Mouse (Mus musculus) kidney, adult 2 months (tissue): Measurements from ENCODE around the gene Kirrel3. TPM values are rescaled to one million over a fixed set of nuclear protein-coding genes. Genes with fewer than 3 reads are reported as not detected.

ENCODE experiments used
- DNase-seq: peaks from one replicate; pipeline ENCODE4 v3.0.0; 2021
- H3K27ac ChIP-seq: fragments of 200-500 bp; 2 replicates; pipeline ENCODE4 v1.5.1; 2012; ENCODE audit warnings: low read depth, low read length, control low read depth, inconsistent platforms; ENCODE audit not compliant: insufficient read depth
- H3K27me3 ChIP-seq: fragments of 200-500 bp; replicated peaks from 2 replicates; pipeline ENCODE4 v1.6.1; 2012; ENCODE audit warnings: mild to moderate bottlenecking, moderate library complexity, low read length, inconsistent platforms; ENCODE audit not compliant: control insufficient read depth, insufficient read depth
- H3K36me3 ChIP-seq: fragments of 200-500 bp; 2 replicates; pipeline ENCODE4 v1.6.1; 2012; ENCODE audit warnings: mild to moderate bottlenecking, moderate library complexity, low read length, inconsistent platforms; ENCODE audit not compliant: control insufficient read depth, insufficient read depth
- H3K4me1 ChIP-seq: fragments of 200-500 bp; 2 replicates; pipeline ENCODE4 v1.6.1; 2011; ENCODE audit warnings: low read length; ENCODE audit not compliant: control insufficient read depth, insufficient read depth
- H3K4me3 ChIP-seq: fragments of 200-500 bp; 2 replicates; pipeline ENCODE4 v1.5.1; 2011; ENCODE audit warnings: mild to moderate bottlenecking, low read depth, low read length, control low read depth; ENCODE audit not compliant: insufficient read depth
- CTCF ChIP-seq: fragments of 200-500 bp; conservative IDR thresholded peaks from 2 replicates; pipeline ENCODE4 v1.5.1; 2011; ENCODE audit warnings: low read depth, mild to moderate bottlenecking, control low read depth, low read length, moderate library complexity, mixed read lengths; ENCODE audit not compliant: insufficient read depth, insufficient read length
- POLR2A ChIP-seq: fragments of 200-500 bp; IDR thresholded peaks from one replicate; pipeline ENCODE4 v1.6.1; 2011; ENCODE audit warnings: low read depth, low read length, control low read depth
- WGBS: fragments of 180-500 bp; shearing (Covaris S2); methylation state at CpG from one replicate; pipeline ENCODE4 v1.1.7; 2018; 5-methylcytosine and 5-hydroxymethylcytosine counted together
- polyA plus RNA-seq: library from polyadenylated mRNA; depleted of rRNA; stranded (reverse); fragments of >200 nt; gene quantifications from 2 replicates; pipeline ENCODE4 v1.2.3, GENCODE M21; 2012; rRNA removed

Kirrel3 gene
- 0.47 and 0.75 TPM in 2 replicates for polyA plus RNA-seq

GRCm38 (mm10) chr9:34485759-34486431 lies at the start of gene Kirrel3:
Kirrel3 (plus strand) TSS chr9:34485894.
- Histone ChIP-seq H3K27me3 (0 out of 2 replicates have a peak, but pooled peaks cover 1% of the 10 kb centered on the region), H3K27ac (no peak within 1 kb of the TSS), H3K4me1 (no peaks in the 10 kb centered on the region), H3K36me3 (no peaks in the 10 kb centered on the region), H3K4me3 (peak within 1 kb of the TSS; percentile 18; the same call in 1 of the 2 replicates)
- WGBS, result 2% methylated on average over 35 of the region's 35 CpGs
- TF ChIP-seq CTCF, result peak; percentile 48; the same call in 1 of the 2 replicates
- TF ChIP-seq POLR2A, result no peak
- DNase-seq, result peak; percentile 39

- Histone ChIP-seq H3K4me3 (no peak overlapping the region), H3K36me3 (no peaks in the 10 kb centered on the region), H3K27me3 (no peaks in the 10 kb centered on the region), H3K4me1 (no peaks in the 10 kb centered on the region), H3K27ac (no peak overlapping the region)
- TF ChIP-seq POLR2A (no peak), CTCF (no peak)
- WGBS, result 63% methylated on average over 4 of the region's 4 CpGs
- no peak for DNase-seq
These were observed 45.0 kb upstream of the Kirrel3 start for GRCm38 (mm10) chr9:34440721-34441120.

- H3K4me3 ChIP-seq, result no peak overlapping the region
- no peaks in the 10 kb centered on the region for H3K4me1 ChIP-seq
- no peaks in the 10 kb centered on the region for H3K36me3 ChIP-seq
- 68% methylated on average over 4 of the region's 4 CpGs for WGBS
- H3K27ac ChIP-seq, result no peak overlapping the region
- H3K27me3 ChIP-seq, result no peaks in the 10 kb centered on the region
- TF ChIP-seq CTCF (no peak), POLR2A (no peak)
- no peak for DNase-seq
These were observed 41.7 kb upstream of the Kirrel3 start for GRCm38 (mm10) chr9:34443950-34444349.

GRCm38 (mm10) chr9:34446497-34447350 lies 39.0 kb upstream of the Kirrel3 start:
- H3K27ac ChIP-seq, result no peak overlapping the region
- TF ChIP-seq POLR2A (no peak), CTCF (no peak)
- WGBS, result 82% methylated on average over 15 of the region's 15 CpGs

GRCm38 (mm10) chr9:34447736-34448135 lies 38.0 kb upstream of the Kirrel3 start:
- 93% methylated on average over 2 of the region's 2 CpGs for WGBS
- Histone ChIP-seq H3K27me3 (no peaks in the 10 kb centered on the region), H3K4me3 (no peak overlapping the region), H3K27ac (no peak overlapping the region), H3K36me3 (no peaks in the 10 kb centered on the region), H3K4me1 (no peaks in the 10 kb centered on the region)
- no peak for TF ChIP-seq CTCF
- no peak for TF ChIP-seq POLR2A
- DNase-seq, result no peak

More at GRCm38 (mm10) chr9:34446497-34447350, 39.0 kb upstream of the Kirrel3 start:
- no peaks in the 10 kb centered on the region for H3K27me3 ChIP-seq
- H3K4me3 ChIP-seq, result no peak overlapping the region
- no peaks in the 10 kb centered on the region for H3K36me3 ChIP-seq
- no peaks in the 10 kb centered on the region for H3K4me1 ChIP-seq
- DNase-seq, result no peak

- H3K4me1 ChIP-seq, result no peaks in the 10 kb centered on the region
- no peak for DNase-seq
- WGBS, result 81% methylated on average over 4 of the region's 4 CpGs
- H3K36me3 ChIP-seq, result no peaks in the 10 kb centered on the region
- no peak overlapping the region for H3K4me3 ChIP-seq
- no peaks in the 10 kb centered on the region for H3K27me3 ChIP-seq
- no peak overlapping the region for H3K27ac ChIP-seq
- TF ChIP-seq POLR2A, result no peak
- TF ChIP-seq CTCF, result no peak
These were observed 37.2 kb upstream of the Kirrel3 start for GRCm38 (mm10) chr9:34448467-34448866.

- Histone ChIP-seq H3K36me3 (no peaks in the 10 kb centered on the region), H3K27ac (no peak overlapping the region), H3K4me3 (no peak overlapping the region), H3K27me3 (no peaks in the 10 kb centered on the region), H3K4me1 (no peaks in the 10 kb centered on the region)
- 54% methylated on average over 5 of the region's 5 CpGs for WGBS
- no peak for DNase-seq
- TF ChIP-seq CTCF (no peak), POLR2A (no peak)
These were observed 27.5 kb upstream of the Kirrel3 start for GRCm38 (mm10) chr9:34458189-34458588.
